Mouse (Mus musculus) limb, embryonic 11.5 days (tissue): ENCODE measurements around the gene Aurkaip1. TPM values are rescaled to one million over a fixed set of nuclear protein-coding genes. Genes with fewer than 3 reads are reported as not detected.
A peak's percentile ranks its signal among the peaks of the same experiment; 100 is the strongest.

ENCODE experiments used
- ATAC-seq: fragments of 200-750 bp; cut with Nextera tagmentation; 2 replicates; pipeline ENCODE4 v1.8.0; 2017; ENCODE audit warnings: low read depth; ENCODE audit not compliant: insufficient number of reproducible peaks, low FRiP score, low TSS enrichment
- DNase-seq: peaks from one replicate; pipeline ENCODE4 v3.0.0-alpha.2; 2015; ENCODE audit warnings: low spot score
- H3K27ac ChIP-seq: fragments of 300-500 bp; sonication (generic); replicated peaks from 2 replicates; pipeline ENCODE4 v1.5.1; 2014; ENCODE audit warnings: low read depth, mild to moderate bottlenecking, low read length
- H3K27me3 ChIP-seq: fragments of 300-500 bp; sonication (generic); 2 replicates; pipeline ENCODE4 v1.6.1; 2014; ENCODE audit warnings: mild to moderate bottlenecking, low read length, mixed read lengths; ENCODE audit not compliant: control insufficient read depth, insufficient read depth
- H3K36me3 ChIP-seq: fragments of 300-500 bp; sonication (generic); 2 replicates; pipeline ENCODE4 v1.6.1; 2014; ENCODE audit warnings: mild to moderate bottlenecking, low read length, moderate library complexity, mixed read lengths; ENCODE audit not compliant: control insufficient read depth, insufficient read depth
- H3K4me1 ChIP-seq: fragments of 300-500 bp; sonication (generic); 2 replicates; pipeline ENCODE4 v1.6.1; 2014; ENCODE audit warnings: low read length, mixed read lengths; ENCODE audit not compliant: control insufficient read depth, insufficient read depth
- H3K4me2 ChIP-seq: fragments of 300-500 bp; sonication (generic); 2 replicates; pipeline ENCODE4 v1.6.1; 2014; ENCODE audit warnings: low read depth, mild to moderate bottlenecking, moderate library complexity; ENCODE audit not compliant: severe bottlenecking
- H3K4me3 ChIP-seq: fragments of 300-500 bp; sonication (generic); 2 replicates; pipeline ENCODE4 v1.5.1; 2014; ENCODE audit warnings: low read depth, low read length
- H3K9ac ChIP-seq: fragments of 300-500 bp; sonication (generic); 2 replicates; pipeline ENCODE4 v1.6.1; 2014; ENCODE audit warnings: mild to moderate bottlenecking, low read length
- H3K9me3 ChIP-seq: fragments of 300-500 bp; sonication (generic); 2 replicates; pipeline ENCODE4 v1.6.1; 2016; ENCODE audit warnings: low read length; ENCODE audit not compliant: control insufficient read depth
- WGBS: fragments of 180-500 bp; shearing (Covaris S2); extraction: QIAGEN DNeasy Blood & Tissue Kit; methylation state at CpG from one replicate; pipeline ENCODE4 v1.1.7; 2014; 5-methylcytosine and 5-hydroxymethylcytosine counted together
- polyA plus RNA-seq: library from polyadenylated mRNA; unstranded; fragments of >200 nt; fragmentation: Nextera tagmentation; extraction: Ambion mirVana; gene quantifications from 2 replicates; pipeline ENCODE4 v1.2.1, GENCODE M21; 2014

Gene Aurkaip1
- polyA plus RNA-seq, 1 experiment from 2014 or later, result 138 TPM

DNA sequence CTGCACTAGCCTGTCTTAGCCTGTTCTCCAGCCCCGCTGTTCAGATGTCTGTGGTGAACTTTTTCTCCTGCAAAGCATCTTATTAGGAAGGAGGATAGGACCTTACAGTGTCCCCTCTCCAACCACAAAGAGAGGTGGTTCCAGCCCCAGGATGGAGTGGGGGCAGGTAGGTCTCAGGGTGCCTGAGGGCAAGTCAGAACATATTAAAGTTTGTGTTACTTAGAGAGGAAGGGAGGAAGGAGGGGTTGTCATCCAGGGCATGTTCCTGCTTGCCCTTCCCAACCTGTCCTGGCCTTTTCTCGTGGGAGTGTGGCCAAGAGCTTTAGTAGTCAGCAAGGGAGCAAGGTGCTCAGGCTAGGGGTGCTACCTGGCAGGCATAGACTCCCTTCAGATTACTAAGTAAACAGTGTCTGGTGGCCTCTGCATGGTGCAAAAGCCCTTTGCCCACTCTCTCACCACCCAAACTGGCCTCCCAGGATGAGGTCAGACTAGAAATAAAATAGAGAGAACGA is 40.4 kb upstream of the Aurkaip1 start:
- WGBS, result 61% methylated on average over 3 of the region's 3 CpGs
- no peak for ATAC-seq
- Histone ChIP-seq H3K4me3 (no peak overlapping the region), H3K36me3 (no peaks in the 10 kb centered on the region), H3K9me3 (no peaks in the 10 kb centered on the region), H3K9ac (no peak overlapping the region; the same call in 1 of the 2 replicates), H3K4me2 (no peak overlapping the region), H3K27ac (no peak overlapping the region), H3K4me1 (no peaks in the 10 kb centered on the region), H3K27me3 (no peaks in the 10 kb centered on the region)
- no peak for DNase-seq

DNA sequence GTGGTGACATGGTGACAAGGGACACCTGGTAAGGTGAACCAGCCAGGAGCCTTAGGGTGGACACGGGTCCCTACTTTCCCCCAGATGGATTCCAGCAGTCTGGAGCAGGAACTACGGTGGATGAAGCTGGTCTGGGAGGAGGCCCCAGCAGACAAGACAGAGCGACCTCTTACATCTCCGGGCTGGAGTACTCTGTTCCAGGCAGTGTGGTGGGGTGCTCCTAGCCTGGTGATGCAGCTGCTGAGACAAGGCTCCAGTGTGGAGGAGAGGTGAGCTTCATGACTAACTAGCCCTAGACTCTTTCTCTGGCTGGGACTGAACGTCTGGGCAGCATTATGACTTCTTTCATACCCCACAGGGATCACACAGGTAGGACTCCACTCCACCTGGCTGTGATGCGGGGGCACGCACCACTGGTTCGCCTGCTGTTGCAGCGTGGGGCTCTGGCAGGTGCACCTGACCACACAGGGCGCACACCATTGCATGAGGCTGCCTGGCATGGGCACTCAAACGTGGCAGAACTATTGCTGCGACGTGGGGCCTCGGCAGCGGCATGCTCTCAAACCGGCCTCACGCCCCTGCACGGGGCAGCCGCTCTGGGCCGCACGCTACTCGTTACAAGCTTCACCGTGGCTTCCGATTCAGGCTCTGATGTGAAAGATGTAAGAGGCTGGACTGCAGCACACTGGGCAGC is 39.7 kb upstream of the Aurkaip1 start:
- WGBS, result 77% methylated on average over 24 of the region's 24 CpGs
- Histone ChIP-seq H3K4me3 (no peak overlapping the region), H3K27me3 (no peaks in the 10 kb centered on the region), H3K4me1 (no peaks in the 10 kb centered on the region), H3K9me3 (no peaks in the 10 kb centered on the region), H3K27ac (no peak overlapping the region), H3K4me2 (no peak overlapping the region), H3K36me3 (no peaks in the 10 kb centered on the region), H3K9ac (no peak overlapping the region)
- DNase-seq (no peak), ATAC-seq (no peak)

DNA sequence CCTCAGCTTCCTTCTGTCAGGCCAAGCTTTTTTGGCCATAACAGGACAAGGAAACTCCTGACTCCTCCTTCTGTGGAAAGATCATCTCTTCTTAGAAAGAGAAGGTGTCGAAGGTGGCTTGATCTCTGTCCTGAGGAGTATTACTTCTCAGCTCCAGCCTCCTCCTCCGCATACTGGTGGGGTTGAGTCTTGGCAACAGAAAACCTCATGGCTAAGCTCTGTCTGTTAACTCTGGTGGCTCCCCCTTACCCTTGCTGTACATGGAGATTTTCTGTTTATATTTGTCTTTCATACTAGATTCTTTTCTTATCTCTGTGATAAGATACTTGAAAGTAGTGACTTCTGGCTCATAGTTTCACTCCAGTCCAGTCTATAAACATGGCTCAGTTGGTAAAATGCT is 37.3 kb upstream of the Aurkaip1 start:
- Histone ChIP-seq H3K4me3 (no peak overlapping the region), H3K4me1 (no peaks in the 10 kb centered on the region), H3K27me3 (no peaks in the 10 kb centered on the region), H3K9ac (no peak overlapping the region), H3K36me3 (no peaks in the 10 kb centered on the region), H3K9me3 (no peaks in the 10 kb centered on the region), H3K27ac (no peak overlapping the region), H3K4me2 (no peak overlapping the region)
- no peak for DNase-seq
- ATAC-seq, result no peak
- WGBS, result 79% methylated on average over 2 of the region's 2 CpGs

DNA sequence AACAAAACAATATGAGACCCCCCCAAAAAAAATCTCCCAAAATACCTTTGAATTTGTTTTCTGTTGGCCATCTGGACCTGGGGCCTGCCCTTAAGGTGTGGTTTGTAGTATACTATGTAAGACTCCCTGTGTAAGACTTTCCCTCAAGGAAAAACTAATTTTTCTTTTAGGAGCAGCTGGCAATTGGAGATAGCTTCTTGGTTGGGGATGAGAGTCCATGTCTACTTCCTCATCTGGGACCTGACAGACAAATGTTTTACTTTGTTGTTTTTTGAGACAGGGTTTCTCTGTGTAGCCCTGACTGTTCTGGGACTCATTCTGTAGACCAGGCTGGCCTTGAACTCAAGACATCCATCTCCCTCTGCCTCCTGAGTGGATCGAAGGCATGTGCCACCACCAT is 29.0 kb upstream of the Aurkaip1 start:
- DNase-seq, result no peak

DNA sequence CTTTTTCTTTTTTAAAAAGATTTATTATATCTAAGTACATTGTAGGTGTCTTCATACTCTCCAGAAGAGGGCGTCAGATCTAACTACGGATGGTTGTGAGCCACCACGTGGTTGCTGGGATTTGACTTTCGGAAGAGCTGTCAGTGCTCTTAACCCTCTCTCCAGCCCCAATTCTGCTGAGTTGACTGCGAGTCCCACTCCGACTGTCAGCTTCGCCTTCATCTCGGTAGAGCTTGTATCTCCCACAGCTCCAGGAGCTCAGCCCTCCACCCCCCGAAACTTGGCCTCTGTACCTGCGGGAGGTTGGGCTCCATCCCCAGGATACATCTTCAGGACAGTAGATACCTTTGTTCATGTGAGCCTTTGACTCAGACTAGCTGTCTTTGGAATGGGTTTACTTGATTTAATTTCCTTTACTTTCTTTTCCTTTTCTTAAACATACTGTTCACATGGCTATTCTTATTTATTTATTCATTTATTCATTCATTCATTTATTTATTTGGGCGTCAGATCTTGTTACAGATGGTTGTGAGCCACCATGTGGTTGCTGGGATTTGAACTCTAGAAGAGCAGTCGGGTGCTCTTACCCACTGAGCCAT is 28.2 kb upstream of the Aurkaip1 start, which contains the start of gene Mrpl20:
Gene Mrpl20, plus strand, starts transcription at position 138 of the 599 bp plus-strand sequence.
- WGBS, result 10% methylated on average over 12 of the region's 12 CpGs
- ATAC-seq (no peak), DNase-seq (peak; percentile 34)
- Histone ChIP-seq H3K27me3 (no peaks in the 10 kb centered on the region), H3K36me3 (peaks cover 4% of the 10 kb centered on the region; the same call in 1 of the 2 replicates), H3K4me1 (peaks cover 9% of the 10 kb centered on the region; the same call in 1 of the 2 replicates), H3K27ac (no peak within 1 kb of the TSS), H3K4me3 (peak within 1 kb of the TSS; percentile 82), H3K4me2 (peak within 1 kb of the TSS; percentile 55), H3K9me3 (no peaks in the 10 kb centered on the region), H3K9ac (peak within 1 kb of the TSS; percentile 74)

More for the DNA sequence above, 29.0 kb upstream of the Aurkaip1 start:
- no peak for ATAC-seq
- 100% methylated on average over 1 of the region's 1 CpGs for WGBS
- H3K27ac ChIP-seq, result no peak overlapping the region
- H3K9me3 ChIP-seq, result no peaks in the 10 kb centered on the region
- no peaks in the 10 kb centered on the region for H3K36me3 ChIP-seq
- no peak overlapping the region for H3K4me3 ChIP-seq
- no peaks in the 10 kb centered on the region for H3K27me3 ChIP-seq
- no peak overlapping the region for H3K4me2 ChIP-seq
- H3K9ac ChIP-seq, result no peak overlapping the region
- peaks cover 9% of the 10 kb centered on the region; the same call in 1 of the 2 replicates for H3K4me1 ChIP-seq

DNA sequence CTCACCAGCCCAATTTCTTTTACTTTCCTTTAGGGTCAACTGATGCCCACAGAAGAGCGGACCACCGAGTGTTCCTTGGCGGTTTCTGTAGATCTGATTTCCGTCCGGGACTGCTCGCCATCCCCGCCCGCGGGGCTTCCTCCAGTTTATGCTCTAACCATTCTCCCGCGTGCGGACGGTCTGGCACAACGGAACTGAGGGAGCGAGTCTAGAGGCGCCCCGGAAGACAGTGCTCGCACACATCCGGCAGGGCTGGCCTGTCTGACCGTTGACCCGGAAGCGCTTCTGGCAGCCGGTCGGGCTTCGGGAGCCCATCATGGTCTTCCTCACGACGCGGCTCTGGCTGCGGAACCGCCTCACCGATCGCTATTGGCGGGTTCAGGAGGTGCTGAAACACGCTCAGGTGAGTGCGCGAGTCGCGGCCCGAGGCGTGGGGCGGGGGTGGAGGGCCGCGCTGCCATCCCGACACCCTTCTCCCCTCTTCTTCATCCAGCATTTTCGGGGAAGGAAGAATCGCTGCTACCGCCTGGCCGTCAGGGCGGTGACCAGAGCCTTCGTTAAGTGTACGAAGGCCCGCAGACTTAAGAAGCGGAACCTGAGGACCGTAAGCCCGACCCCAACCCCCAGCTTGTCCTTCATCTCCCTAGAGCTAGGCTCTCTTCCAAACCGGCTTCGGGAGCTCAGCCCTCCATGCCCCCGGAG is 27.6 kb upstream of the Aurkaip1 start:
- DNase-seq (peak; percentile 99), ATAC-seq (peak; percentile 93)
- peak overlapping the region; percentile 55 for H3K4me2 ChIP-seq
- no peaks in the 10 kb centered on the region for H3K27me3 ChIP-seq
- peaks cover 9% of the 10 kb centered on the region; the same call in 1 of the 2 replicates for H3K4me1 ChIP-seq
- H3K36me3 ChIP-seq, result peaks cover 11% of the 10 kb centered on the region
- no peaks in the 10 kb centered on the region for H3K9me3 ChIP-seq
- H3K27ac ChIP-seq, result no peak overlapping the region
- H3K9ac ChIP-seq, result peak overlapping the region; percentile 74
- under 1% methylated on average over 56 of the region's 58 CpGs for WGBS
- H3K4me3 ChIP-seq, result peak overlapping the region; percentile 82

DNA sequence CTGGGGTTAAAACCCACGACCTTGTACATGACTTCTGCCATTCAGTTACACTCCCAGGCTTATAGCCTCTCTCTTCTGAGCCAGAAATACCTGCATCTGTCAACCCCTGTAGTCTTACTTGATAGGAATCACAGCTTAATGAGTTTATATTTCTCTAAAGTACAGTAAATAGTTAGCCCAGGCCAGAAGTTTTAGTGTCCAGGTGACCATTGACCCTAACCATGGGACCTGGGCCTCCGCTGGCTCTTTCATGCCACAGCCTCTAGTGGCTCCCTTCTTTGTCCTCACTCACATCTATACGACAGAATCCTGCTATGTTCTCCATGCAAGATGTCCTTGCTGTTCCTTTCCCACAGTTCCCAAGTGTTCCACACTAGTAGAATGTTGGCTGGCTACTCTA is 23.2 kb upstream of the Aurkaip1 start:
- ATAC-seq (no peak), DNase-seq (no peak)
- no peaks in the 10 kb centered on the region for H3K27me3 ChIP-seq
- H3K4me3 ChIP-seq, result no peak overlapping the region
- WGBS, result 91% methylated on average over 3 of the region's 3 CpGs
- no peak overlapping the region for H3K4me2 ChIP-seq
- H3K9ac ChIP-seq, result no peak overlapping the region
- no peaks in the 10 kb centered on the region for H3K9me3 ChIP-seq
- H3K27ac ChIP-seq, result no peak overlapping the region
- peaks cover 23% of the 10 kb centered on the region for H3K36me3 ChIP-seq
- peaks cover 9% of the 10 kb centered on the region; the same call in 1 of the 2 replicates for H3K4me1 ChIP-seq

DNA sequence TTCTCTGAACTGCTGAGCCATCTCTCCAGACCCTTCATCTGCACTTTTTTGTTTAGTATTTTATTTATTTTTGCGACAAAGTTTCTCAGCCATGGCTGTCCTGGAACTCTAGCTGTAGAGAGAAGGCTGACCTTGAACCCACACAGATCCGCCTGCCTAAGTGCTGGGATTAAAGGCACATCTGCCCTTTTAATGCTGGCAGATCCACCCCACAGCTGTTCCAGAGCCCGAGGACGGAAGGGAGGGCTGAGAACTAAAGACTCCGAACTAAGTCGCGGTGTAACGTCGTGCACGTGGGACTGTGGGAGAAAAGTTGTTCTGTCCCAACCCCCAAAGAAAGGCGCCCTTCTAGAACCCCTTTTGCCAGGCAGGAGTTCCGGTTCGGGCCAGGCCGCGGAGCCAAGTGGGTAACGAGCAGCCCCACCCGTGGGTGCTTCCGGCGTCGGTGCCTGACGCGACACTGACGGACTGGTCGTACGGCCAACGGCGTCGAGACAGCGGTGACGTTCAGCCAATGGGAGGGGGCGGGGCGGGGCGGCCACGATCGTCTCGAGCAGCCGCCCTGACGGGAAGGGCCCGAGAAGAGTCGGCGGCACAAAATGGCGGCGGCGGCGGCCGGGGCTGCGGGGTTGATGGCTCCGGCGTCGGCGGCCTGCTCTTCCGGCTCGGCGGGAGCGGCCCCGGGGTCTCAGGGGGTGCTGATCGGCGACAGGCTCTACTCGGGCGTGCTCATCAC is 19.0 kb upstream of the Aurkaip1 start, which contains the start of gene Ccnl2:
Gene Ccnl2, plus strand, starts transcription at position 561 of the 736 bp plus-strand sequence.
- peaks cover 41% of the 10 kb centered on the region for H3K36me3 ChIP-seq
- peak; percentile 98 for ATAC-seq

More for the DNA sequence above, 19.0 kb upstream of the Aurkaip1 start, which contains the start of gene Ccnl2:
- H3K27ac ChIP-seq, result peak within 1 kb of the TSS; percentile 90
- H3K4me1 ChIP-seq, result peaks cover 9% of the 10 kb centered on the region
- H3K27me3 ChIP-seq, result no peaks in the 10 kb centered on the region
- DNase-seq, result peak; percentile 96
- peak within 1 kb of the TSS; percentile 100 for H3K4me3 ChIP-seq
- H3K9ac ChIP-seq, result peak within 1 kb of the TSS; percentile 99
- under 1% methylated on average over 58 of the region's 60 CpGs for WGBS
- H3K4me2 ChIP-seq, result peak within 1 kb of the TSS; percentile 89
- no peaks in the 10 kb centered on the region for H3K9me3 ChIP-seq
